Mouse (Mus musculus) G1E-ER4 (cell line): ENCODE data around the gene Ndufaf8. TPM values are rescaled to one million over a fixed set of nuclear protein-coding genes. Genes with fewer than 3 reads are reported as not detected.

Source experiments
- GATA1 ChIP-seq: IDR thresholded peaks from one replicate; pipeline ENCODE4 v1.8.0; 2012; ENCODE audit warnings: low read length, inconsistent platforms
- polyA plus RNA-seq: library from polyadenylated mRNA; stranded (reverse); fragments of >175 nt; gene quantifications from 2 replicates; pipeline ENCODE4 v1.2.3, GENCODE M21; 2012

Ndufaf8 gene
- polyA plus RNA-seq, 1 experiment, result 129 TPM

GRCm38 (mm10) chr11:120114488-120115215 is 15.9 kb downstream of the Ndufaf8 start:
- no peak for TF ChIP-seq GATA1

DNA sequence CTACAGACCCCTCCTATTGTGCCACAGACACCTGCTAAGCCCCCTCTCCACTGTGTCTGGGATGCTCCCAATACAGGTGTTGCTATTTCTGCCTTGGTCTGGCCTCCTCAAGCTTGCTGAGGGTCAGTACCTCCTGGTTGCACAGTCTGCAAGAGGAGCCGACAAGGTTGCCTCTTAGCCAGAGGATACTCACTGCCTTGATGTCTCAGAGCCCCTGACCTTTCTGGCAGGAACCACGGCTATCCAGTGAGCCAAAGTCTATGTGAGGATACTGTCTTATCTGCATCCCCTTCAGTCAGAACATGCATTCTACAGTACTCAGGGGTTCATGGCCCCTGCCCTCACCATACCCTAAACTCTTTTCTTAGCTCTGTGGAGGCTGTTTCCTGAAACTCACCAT is 18.9 kb downstream of the Ndufaf8 start:
- TF ChIP-seq GATA1, result no peak

GRCm38 (mm10) chr11:120119108-120119507 is 20.4 kb downstream of the Ndufaf8 start:
- TF ChIP-seq GATA1, result no peak

- TF ChIP-seq GATA1, result no peak
Observed at GRCm38 (mm10) chr11:120119936-120120541, 21.3 kb downstream of the Ndufaf8 start.

GRCm38 (mm10) chr11:120120642-120121420 is 22.1 kb downstream of the Ndufaf8 start:
- no peak for TF ChIP-seq GATA1

GRCm38 (mm10) chr11:120122126-120122525 is 23.4 kb downstream of the Ndufaf8 start:
- no peak for TF ChIP-seq GATA1

- TF ChIP-seq GATA1, result no peak
Observed at GRCm38 (mm10) chr11:120126845-120127244, 28.1 kb downstream of the Ndufaf8 start.

DNA sequence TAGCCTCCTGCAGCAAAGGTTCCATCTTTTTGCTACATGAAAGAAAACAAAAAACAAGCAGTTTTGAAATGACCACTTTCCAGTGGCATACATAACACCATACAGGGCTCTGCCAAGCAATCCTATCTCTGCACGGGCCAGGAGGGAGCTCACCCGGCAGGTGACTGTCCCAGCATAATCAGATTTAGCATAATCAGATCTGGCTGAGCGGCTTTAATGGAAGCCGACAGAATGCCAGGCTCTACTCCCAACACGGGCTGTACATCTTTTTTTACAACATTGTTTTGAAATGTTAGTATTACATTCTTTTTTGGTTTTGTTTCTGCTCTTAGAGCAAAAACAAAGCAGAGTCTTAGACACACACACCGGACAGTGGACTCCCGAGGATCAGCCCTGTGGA is 30.6 kb downstream of the Ndufaf8 start:
- no peak for TF ChIP-seq GATA1

DNA sequence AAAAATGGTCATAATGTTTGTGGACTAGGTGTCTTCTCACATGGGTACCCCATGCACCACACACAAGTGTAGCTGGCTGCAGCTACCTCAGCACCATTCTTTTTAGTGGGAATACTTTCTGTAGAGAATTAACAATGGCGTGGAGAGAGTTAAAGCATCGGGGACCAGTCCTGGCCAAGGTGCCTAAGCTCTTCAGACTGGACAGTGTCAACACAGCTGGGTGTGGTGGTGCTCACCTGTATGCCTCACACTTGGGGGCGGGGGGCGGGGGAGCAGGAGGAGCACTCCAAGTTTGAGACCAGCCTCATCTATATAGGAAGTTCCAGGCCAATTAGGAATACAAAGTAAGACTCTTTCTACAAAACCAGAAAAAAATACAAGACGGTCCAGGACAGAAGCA is 35.4 kb downstream of the Ndufaf8 start:
- no peak for TF ChIP-seq GATA1

DNA sequence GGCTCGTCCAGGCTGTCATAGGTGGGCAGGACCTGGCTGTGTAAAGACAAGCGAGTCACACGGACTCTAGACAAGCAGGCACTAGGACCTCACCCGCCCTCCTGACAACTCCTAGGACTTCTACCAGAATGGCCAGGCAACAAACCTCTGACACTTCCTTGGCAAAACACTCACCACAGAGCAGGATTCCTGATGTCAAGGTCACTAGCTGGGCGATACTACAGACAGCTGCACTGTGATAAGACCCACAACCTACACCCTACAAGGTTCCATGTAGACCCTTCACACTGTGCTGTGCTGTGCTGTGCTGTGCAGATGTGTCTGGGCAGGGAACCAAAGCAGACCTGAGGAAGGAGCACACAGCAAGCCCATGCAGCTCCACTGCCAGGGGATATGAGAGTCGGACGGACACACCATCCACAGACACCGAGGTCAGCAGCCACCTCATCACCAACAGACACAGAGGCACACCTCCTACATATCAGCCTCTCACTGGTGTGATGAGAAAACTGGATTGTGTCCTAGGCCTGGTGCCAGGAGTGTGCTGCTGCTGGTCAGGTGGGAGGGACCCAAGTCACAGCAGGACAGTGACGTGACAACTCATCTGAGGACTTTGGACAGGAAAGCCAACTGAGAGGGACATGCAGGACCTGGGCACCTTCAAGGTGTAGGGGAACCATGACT is 36.3 kb downstream of the Ndufaf8 start:
- TF ChIP-seq GATA1, result no peak

GRCm38 (mm10) chr11:120136195-120136594 is 37.5 kb downstream of the Ndufaf8 start:
- no peak for TF ChIP-seq GATA1

DNA sequence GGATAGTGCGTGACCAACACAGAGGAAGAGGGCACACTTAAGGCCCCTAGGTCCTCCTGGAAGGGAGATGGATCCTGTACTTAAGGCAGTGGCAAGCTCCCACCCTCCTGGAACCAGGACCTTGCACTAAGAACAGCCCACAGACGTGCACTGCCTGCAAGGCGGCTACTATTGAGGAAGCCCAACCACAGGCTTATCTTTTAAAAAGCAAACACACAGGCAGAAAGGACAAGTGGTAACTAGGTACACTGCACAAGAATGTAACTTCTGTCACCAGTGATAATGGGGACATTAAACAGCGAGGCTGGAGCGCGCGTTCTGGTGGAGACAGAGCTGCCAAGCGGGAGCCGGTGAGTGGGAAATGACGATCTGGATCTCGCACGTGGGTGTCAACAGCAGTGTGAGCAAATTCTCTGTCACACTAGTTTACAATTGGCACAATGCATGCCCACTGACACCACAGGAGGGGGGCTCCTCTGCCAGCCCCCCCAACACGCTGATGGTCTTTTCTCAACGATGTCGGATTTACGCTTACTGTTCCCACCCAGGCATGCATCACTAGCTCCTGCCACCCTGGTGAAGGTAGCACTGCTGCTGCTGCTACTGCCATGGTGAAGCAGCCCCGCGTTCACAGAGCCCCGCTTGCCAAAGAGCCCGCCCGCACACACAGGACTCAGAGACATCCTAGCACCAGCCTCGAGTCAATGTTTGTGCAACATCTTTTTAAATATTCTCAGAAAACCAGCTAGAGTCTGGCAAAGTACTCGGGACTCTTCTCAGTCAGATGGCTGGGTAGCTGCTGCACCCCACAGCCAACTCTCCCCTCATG is 38.3 kb downstream of the Ndufaf8 start:
- TF ChIP-seq GATA1, result peak; percentile 23

- no peak for TF ChIP-seq GATA1
Observed at GRCm38 (mm10) chr11:120137625-120138004, 38.9 kb downstream of the Ndufaf8 start.

- peak; percentile 37 for TF ChIP-seq GATA1
Observed at GRCm38 (mm10) chr11:120139309-120139731, 40.6 kb downstream of the Ndufaf8 start.

GRCm38 (mm10) chr11:120140255-120140654 is 41.5 kb downstream of the Ndufaf8 start:
- TF ChIP-seq GATA1, result no peak
